Mouse (Mus musculus): Measurements from ENCODE around the gene Col26a1. TPM values are rescaled to one million over a fixed set of nuclear protein-coding genes. Genes with fewer than 3 reads are reported as not detected.

Col26a1 gene
- polyA plus RNA-seq, 1 experiment from 2014 or later: 16.7 TPM

GRCm38 (mm10) chr5:136914183-136914582, 31.2 kb upstream of the Col26a1 start:
- Histone ChIP-seq H3K4me3 (replicated peaks; ENCODE audit: low read length) (no peak overlapping the region), H3K9me3 (ENCODE audit: control insufficient read depth, low read length) (no peaks in the 10 kb centered on the region), H3K27me3 (replicated peaks; ENCODE audit: control insufficient read depth, insufficient read depth, low read length) (no peaks in the 10 kb centered on the region), H3K9ac (replicated peaks; ENCODE audit: low read depth, low read length) (no peak overlapping the region), H3K4me1 (replicated peaks; ENCODE audit: control insufficient read depth, insufficient read depth, low read length) (peaks cover 3% of the 10 kb centered on the region; the same call in 1 of the 2 replicates), H3K36me3 (ENCODE audit: control insufficient read depth, insufficient read depth) (peaks cover 13% of the 10 kb centered on the region; the same call in 1 of the 2 replicates), H3K4me2 (ENCODE audit: low read length) (no peak overlapping the region), H3K27ac (ENCODE audit: low read length) (no peak overlapping the region)
- ATAC-seq: no peak
- 87% methylated on average over 3 of the region's 3 CpGs for WGBS

- H3K9ac ChIP-seq (replicated peaks; ENCODE audit: low read depth, low read length): peak within 1 kb of the TSS; percentile 71
- H3K27me3 ChIP-seq (replicated peaks; ENCODE audit: control insufficient read depth, insufficient read depth, low read length): no peaks in the 10 kb centered on the region
- H3K27ac ChIP-seq (ENCODE audit: low read length): no peak within 1 kb of the TSS
- H3K36me3 ChIP-seq (ENCODE audit: control insufficient read depth, insufficient read depth): peaks cover 10% of the 10 kb centered on the region; the same call in 1 of the 2 replicates
- WGBS: 9% methylated on average over 32 of the region's 32 CpGs
- no peaks in the 10 kb centered on the region for H3K9me3 ChIP-seq (ENCODE audit: control insufficient read depth, low read length)
- peak within 1 kb of the TSS; percentile 72 for H3K4me2 ChIP-seq (ENCODE audit: low read length)
- ATAC-seq: peak; percentile 98
- peak within 1 kb of the TSS; percentile 76 for H3K4me3 ChIP-seq (replicated peaks; ENCODE audit: low read length)
- H3K4me1 ChIP-seq (replicated peaks; ENCODE audit: control insufficient read depth, insufficient read depth, low read length): peaks cover 12% of the 10 kb centered on the region
Measured at GRCm38 (mm10) chr5:136907991-136908857, 25.2 kb upstream of the Col26a1 start, which contains the start of gene Ift22. Gene Ift22 (plus strand): TSS chr5:136908150.

GRCm38 (mm10) chr5:136907587-136907986, 24.6 kb upstream of the Col26a1 start:
- no peaks in the 10 kb centered on the region for H3K9me3 ChIP-seq (ENCODE audit: control insufficient read depth, low read length)
- no peak overlapping the region for H3K27ac ChIP-seq (ENCODE audit: low read length)
- H3K4me3 ChIP-seq (replicated peaks; ENCODE audit: low read length): peak overlapping the region; percentile 76
- H3K9ac ChIP-seq (replicated peaks; ENCODE audit: low read depth, low read length): peak overlapping the region; percentile 19; the same call in 1 of the 2 replicates
- no peak; the same call in 1 of the 2 replicates for ATAC-seq
- peak overlapping the region; percentile 72 for H3K4me2 ChIP-seq (ENCODE audit: low read length)
- H3K27me3 ChIP-seq (replicated peaks; ENCODE audit: control insufficient read depth, insufficient read depth, low read length): no peaks in the 10 kb centered on the region
- H3K36me3 ChIP-seq (ENCODE audit: control insufficient read depth, insufficient read depth): peaks cover 9% of the 10 kb centered on the region; the same call in 1 of the 2 replicates
- H3K4me1 ChIP-seq (replicated peaks; ENCODE audit: control insufficient read depth, insufficient read depth, low read length): peaks cover 12% of the 10 kb centered on the region
- WGBS: 46% methylated on average over 9 of the region's 9 CpGs

- Histone ChIP-seq H3K4me1 (replicated peaks; ENCODE audit: control insufficient read depth, insufficient read depth, low read length) (peaks cover 12% of the 10 kb centered on the region), H3K9me3 (ENCODE audit: control insufficient read depth, low read length) (no peaks in the 10 kb centered on the region), H3K9ac (replicated peaks; ENCODE audit: low read depth, low read length) (no peak overlapping the region), H3K36me3 (ENCODE audit: control insufficient read depth, insufficient read depth) (no peaks in the 10 kb centered on the region), H3K4me3 (replicated peaks; ENCODE audit: low read length) (no peak overlapping the region), H3K4me2 (ENCODE audit: low read length) (no peak overlapping the region), H3K27ac (ENCODE audit: low read length) (no peak overlapping the region), H3K27me3 (replicated peaks; ENCODE audit: control insufficient read depth, insufficient read depth, low read length) (no peaks in the 10 kb centered on the region)
- 60% methylated on average over 7 of the region's 7 CpGs for WGBS
- ATAC-seq: no peak
Measured at GRCm38 (mm10) chr5:136905630-136906029, 22.6 kb upstream of the Col26a1 start.

GRCm38 (mm10) chr5:136904621-136905020, 21.6 kb upstream of the Col26a1 start:
- Histone ChIP-seq H3K27me3 (replicated peaks; ENCODE audit: control insufficient read depth, insufficient read depth, low read length) (no peaks in the 10 kb centered on the region), H3K4me1 (replicated peaks; ENCODE audit: control insufficient read depth, insufficient read depth, low read length) (peaks cover 12% of the 10 kb centered on the region), H3K9me3 (ENCODE audit: control insufficient read depth, low read length) (no peaks in the 10 kb centered on the region), H3K9ac (replicated peaks; ENCODE audit: low read depth, low read length) (no peak overlapping the region), H3K36me3 (ENCODE audit: control insufficient read depth, insufficient read depth) (no peaks in the 10 kb centered on the region), H3K27ac (ENCODE audit: low read length) (no peak overlapping the region), H3K4me2 (ENCODE audit: low read length) (no peak overlapping the region), H3K4me3 (replicated peaks; ENCODE audit: low read length) (no peak overlapping the region)
- 64% methylated on average over 3 of the region's 3 CpGs for WGBS
- no peak for ATAC-seq

GRCm38 (mm10) chr5:136895529-136895963, 12.5 kb upstream of the Col26a1 start:
- no peaks in the 10 kb centered on the region for H3K27me3 ChIP-seq (replicated peaks; ENCODE audit: control insufficient read depth, insufficient read depth, low read length)
- no peak overlapping the region for H3K9ac ChIP-seq (replicated peaks; ENCODE audit: low read depth, low read length)
- no peak overlapping the region for H3K27ac ChIP-seq (ENCODE audit: low read length)
- ATAC-seq: no peak
- no peak overlapping the region for H3K4me2 ChIP-seq (ENCODE audit: low read length)
- no peaks in the 10 kb centered on the region for H3K9me3 ChIP-seq (ENCODE audit: control insufficient read depth, low read length)
- no peaks in the 10 kb centered on the region for H3K36me3 ChIP-seq (ENCODE audit: control insufficient read depth, insufficient read depth)
- 60% methylated on average over 10 of the region's 10 CpGs for WGBS
- H3K4me1 ChIP-seq (replicated peaks; ENCODE audit: control insufficient read depth, insufficient read depth, low read length): no peaks in the 10 kb centered on the region
- no peak overlapping the region for H3K4me3 ChIP-seq (replicated peaks; ENCODE audit: low read length)

- no peak overlapping the region for H3K4me2 ChIP-seq (ENCODE audit: low read length)
- H3K4me1 ChIP-seq (replicated peaks; ENCODE audit: control insufficient read depth, insufficient read depth, low read length): no peaks in the 10 kb centered on the region
- H3K9ac ChIP-seq (replicated peaks; ENCODE audit: low read depth, low read length): no peak overlapping the region
- no peak for ATAC-seq
- no peaks in the 10 kb centered on the region for H3K9me3 ChIP-seq (ENCODE audit: control insufficient read depth, low read length)
- H3K27me3 ChIP-seq (replicated peaks; ENCODE audit: control insufficient read depth, insufficient read depth, low read length): no peaks in the 10 kb centered on the region
- 68% methylated on average over 25 of the region's 25 CpGs for WGBS
- H3K36me3 ChIP-seq (ENCODE audit: control insufficient read depth, insufficient read depth): no peaks in the 10 kb centered on the region
- no peak overlapping the region for H3K4me3 ChIP-seq (replicated peaks; ENCODE audit: low read length)
- H3K27ac ChIP-seq (ENCODE audit: low read length): no peak overlapping the region
Measured at GRCm38 (mm10) chr5:136894840-136895528, 12.0 kb upstream of the Col26a1 start.

GRCm38 (mm10) chr5:136888539-136889355, 5.7 kb upstream of the Col26a1 start:
- Histone ChIP-seq H3K9ac (replicated peaks; ENCODE audit: low read depth, low read length) (no peak overlapping the region), H3K4me2 (ENCODE audit: low read length) (no peak overlapping the region), H3K27ac (ENCODE audit: low read length) (no peak overlapping the region), H3K9me3 (ENCODE audit: control insufficient read depth, low read length) (no peaks in the 10 kb centered on the region), H3K4me1 (replicated peaks; ENCODE audit: control insufficient read depth, insufficient read depth, low read length) (no peaks in the 10 kb centered on the region), H3K27me3 (replicated peaks; ENCODE audit: control insufficient read depth, insufficient read depth, low read length) (peaks cover 5% of the 10 kb centered on the region), H3K36me3 (ENCODE audit: control insufficient read depth, insufficient read depth) (no peaks in the 10 kb centered on the region), H3K4me3 (replicated peaks; ENCODE audit: low read length) (no peak overlapping the region)
- WGBS: 73% methylated on average over 19 of the region's 19 CpGs
- ATAC-seq: no peak

All from forebrain, embryonic 16.5 days (tissue).